Mouse (Mus musculus) ES-E14 (cell line): ENCODE results near the gene Scube3. TPM values are rescaled to one million over a fixed set of nuclear protein-coding genes. Genes with fewer than 3 reads are reported as not detected.
A peak's percentile ranks its signal among the peaks of the same experiment; 100 is the strongest.

Experiments
- DNase-seq: peaks from one replicate; pipeline ENCODE4 v3.0.0-alpha.2; 2013; ENCODE audit warnings: low read depth, low spot score
- H3K27ac ChIP-seq: 2 replicates; pipeline ENCODE4 v1.5.1; 2012; ENCODE audit warnings: low read depth, mild to moderate bottlenecking, low read length, moderate library complexity, mixed read lengths; ENCODE audit not compliant: poor library complexity, insufficient read depth, severe bottlenecking
- H3K36me3 ChIP-seq: 2 replicates; pipeline ENCODE4 v1.6.1; 2012; ENCODE audit warnings: mild to moderate bottlenecking, low read length, moderate library complexity, mixed read lengths; ENCODE audit not compliant: control insufficient read depth, poor library complexity, insufficient read depth, severe bottlenecking
- H3K4me1 ChIP-seq, 2 experiments: fragments of 150-350 bp in 1 of 2; sonication (generic) in 1 of 2; 2 replicates each; pipeline ENCODE4 v1.6.1; 2012; ENCODE audit warnings: low read length in 2 of 2, mild to moderate bottlenecking in 1 of 2, mixed read lengths in 1 of 2; ENCODE audit not compliant: control insufficient read depth in 2 of 2, insufficient read depth in 2 of 2, poor library complexity in 1 of 2
- H3K4me3 ChIP-seq, 2 experiments: fragments of 150-350 bp in 1 of 2; sonication (generic) in 1 of 2; 2 replicates each; pipeline ENCODE4 v1.5.1; 2012; ENCODE audit warnings: low read length in 2 of 2, low read depth in 1 of 2, mild to moderate bottlenecking in 1 of 2, mixed read lengths in 1 of 2; ENCODE audit not compliant: insufficient read depth in 1 of 2, poor library complexity in 1 of 2, severe bottlenecking in 1 of 2
- H3K9ac ChIP-seq: 2 replicates; pipeline ENCODE4 v1.6.1; 2012; ENCODE audit warnings: low read depth, mild to moderate bottlenecking, low read length, mixed read lengths; ENCODE audit not compliant: poor library complexity, insufficient read depth, severe bottlenecking
- H3K9me3 ChIP-seq: fragments of 150-350 bp; sonication (generic); 2 replicates; pipeline ENCODE4 v1.6.1; 2012; ENCODE audit warnings: low read depth, mild to moderate bottlenecking, low read length; ENCODE audit not compliant: control insufficient read depth, insufficient read depth
- CHD2 ChIP-seq: IDR thresholded peaks from 2 replicates; pipeline ENCODE4 v1.6.1; 2014; ENCODE audit warnings: mild to moderate bottlenecking, low read depth, low read length, inconsistent platforms
- HCFC1 ChIP-seq: IDR thresholded peaks from 2 replicates; pipeline ENCODE4 v1.6.1; 2012; ENCODE audit warnings: low read length, inconsistent platforms, borderline replicate concordance; ENCODE audit not compliant: insufficient read depth
- MAFK ChIP-seq: IDR thresholded peaks from 2 replicates; pipeline ENCODE4 v1.6.1; 2014; ENCODE audit warnings: mild to moderate bottlenecking, low read depth, low read length, inconsistent platforms; ENCODE audit not compliant: insufficient read depth
- ZC3H11A ChIP-seq: IDR thresholded peaks from 2 replicates; pipeline ENCODE4 v1.6.1; 2012; ENCODE audit warnings: low read depth, mild to moderate bottlenecking, inconsistent platforms, low read length, borderline replicate concordance
- ZNF384 ChIP-seq: IDR thresholded peaks from 2 replicates; pipeline ENCODE4 v1.6.1; 2012; ENCODE audit warnings: low read depth, low read length, inconsistent platforms
- in situ Hi-C, 2 experiments: fragments of 600-800 bp; cut with MboI; formaldehyde crosslinking; loops; one replicate each; pipeline ENCODE4 v1.15.1; 2025; ENCODE audit warnings: low sequenced_read_pairs in 2 of 2, inconsistent platforms in 1 of 2; ENCODE audit not compliant: unreplicated experiment in 2 of 2
- total RNA-seq: library from RNA; depleted of rRNA; stranded (reverse); fragments of 300-350 nt; gene quantifications from 2 replicates; pipeline ENCODE4 v1.2.3, GENCODE M21; 2012

The Scube3 gene
- total RNA-seq, 1 experiment, result 24.0 TPM

- Histone ChIP-seq H3K9me3 (no peaks in the 10 kb centered on the region), H3K9ac (no peak overlapping the region), H3K4me3 (no peak overlapping the region), H3K27ac (no peak overlapping the region), H3K36me3 (no peaks in the 10 kb centered on the region), H3K4me1 (peaks cover 7 to 39% of the 10 kb centered on the region in 2 experiments; a peak in 3 of 4 replicates)
- in situ Hi-C loops, result no loop called here
- TF ChIP-seq ZNF384, result no peak
- no peak for TF ChIP-seq ZC3H11A
- TF ChIP-seq CHD2, result no peak
- TF ChIP-seq MAFK, result no peak
- no peak for TF ChIP-seq HCFC1
- no peak for DNase-seq
Measured at GRCm38 (mm10) chr17:28135496-28135895, 6.4 kb upstream of the Scube3 start.

GRCm38 (mm10) chr17:28136266-28136665 is 5.7 kb upstream of the Scube3 start:
- no peak overlapping the region for H3K27ac ChIP-seq
- H3K36me3 ChIP-seq, result no peaks in the 10 kb centered on the region
- DNase-seq, result no peak
- TF ChIP-seq CHD2, result no peak
- H3K9me3 ChIP-seq, result no peaks in the 10 kb centered on the region
- H3K4me1 ChIP-seq, result peaks cover 10 to 38% of the 10 kb centered on the region in 2 experiments; a peak in 3 of 4 replicates
- no peak overlapping the region for H3K4me3 ChIP-seq
- in situ Hi-C loops, result no loop called here
- H3K9ac ChIP-seq, result no peak overlapping the region

GRCm38 (mm10) chr17:28138013-28138412 is 3.9 kb upstream of the Scube3 start:
- H3K36me3 ChIP-seq, result no peaks in the 10 kb centered on the region
- TF ChIP-seq ZNF384 (no peak), HCFC1 (no peak), MAFK (no peak), ZC3H11A (no peak), CHD2 (no peak)
- no peak overlapping the region for H3K4me3 ChIP-seq
- H3K4me1 ChIP-seq, result peaks cover 10 to 27% of the 10 kb centered on the region in 2 experiments; a peak in 3 of 4 replicates
- H3K9ac ChIP-seq, result no peak overlapping the region
- peak; percentile 70 for DNase-seq
- no peaks in the 10 kb centered on the region for H3K9me3 ChIP-seq
- in situ Hi-C loops, result no loop called here
- no peak overlapping the region for H3K27ac ChIP-seq

GRCm38 (mm10) chr17:28138685-28139084 is 3.3 kb upstream of the Scube3 start:
- no peaks in the 10 kb centered on the region for H3K36me3 ChIP-seq
- H3K27ac ChIP-seq, result no peak overlapping the region
- H3K4me3 ChIP-seq, result no peak overlapping the region
- DNase-seq, result no peak
- H3K9ac ChIP-seq, result peak overlapping the region; percentile 4; the same call in 1 of the 2 replicates
- TF ChIP-seq HCFC1, result no peak
- no peak for TF ChIP-seq CHD2
- TF ChIP-seq MAFK, result no peak
- no peak for TF ChIP-seq ZC3H11A
- TF ChIP-seq ZNF384, result no peak
- peaks cover 8 to 30% of the 10 kb centered on the region in 2 experiments; a peak in 3 of 4 replicates for H3K4me1 ChIP-seq
- in situ Hi-C loops, result no loop called here
- H3K9me3 ChIP-seq, result no peaks in the 10 kb centered on the region
